Mouse (Mus musculus) heart, embryonic 16.5 days (tissue): ENCODE data around the gene Mocs2. TPM values are rescaled to one million over a fixed set of nuclear protein-coding genes. Genes with fewer than 3 reads are reported as not detected.
A peak's percentile ranks its signal among the peaks of the same experiment; 100 is the strongest.

Experiments used
- ATAC-seq: fragments of 200-750 bp; cut with Nextera tagmentation; replicated peaks from 2 replicates; pipeline ENCODE4 v1.8.0; 2017; ENCODE audit warnings: moderate number of reproducible peaks; ENCODE audit not compliant: insufficient read depth, low FRiP score; ENCODE audit errors: extremely low read depth
- H3K27ac ChIP-seq: fragments of 300-500 bp; sonication (generic); 2 replicates; pipeline ENCODE4 v1.5.1; 2014; ENCODE audit warnings: mild to moderate bottlenecking, low read length, control low read depth, moderate library complexity
- H3K27me3 ChIP-seq: fragments of 300-500 bp; sonication (generic); 2 replicates; pipeline ENCODE4 v1.6.1; 2014; ENCODE audit warnings: low read length, mixed read lengths; ENCODE audit not compliant: control insufficient read depth, insufficient read depth
- H3K36me3 ChIP-seq: fragments of 300-500 bp; sonication (generic); 2 replicates; pipeline ENCODE4 v1.6.1; 2014; ENCODE audit not compliant: control insufficient read depth, insufficient read depth
- H3K4me1 ChIP-seq: fragments of 300-500 bp; sonication (generic); 2 replicates; pipeline ENCODE4 v1.6.1; 2014; ENCODE audit warnings: low read length, mixed read lengths; ENCODE audit not compliant: control insufficient read depth, insufficient read depth
- H3K4me2 ChIP-seq: fragments of 300-500 bp; sonication (generic); 2 replicates; pipeline ENCODE4 v1.6.1; 2014; ENCODE audit warnings: low read depth, mild to moderate bottlenecking, control low read depth, low read length
- H3K4me3 ChIP-seq: fragments of 300-500 bp; sonication (generic); 2 replicates; pipeline ENCODE4 v1.5.1; 2014; ENCODE audit warnings: mild to moderate bottlenecking, control low read depth, low read length
- H3K9ac ChIP-seq: fragments of 300-500 bp; sonication (generic); 2 replicates; pipeline ENCODE4 v1.6.1; 2014; ENCODE audit warnings: low read length, control low read depth
- H3K9me3 ChIP-seq: fragments of 300-500 bp; sonication (generic); replicated peaks from 2 replicates; pipeline ENCODE4 v1.6.1; 2016; ENCODE audit warnings: low read length; ENCODE audit not compliant: control insufficient read depth
- WGBS: fragments of 180-500 bp; shearing (Covaris S2); extraction: QIAGEN DNeasy Blood & Tissue Kit; methylation state at CpG from one replicate; pipeline ENCODE4 v1.1.7; 2014; 5-methylcytosine and 5-hydroxymethylcytosine counted together
- polyA plus RNA-seq: library from polyadenylated mRNA; unstranded; fragments of >200 nt; fragmentation: Nextera tagmentation; extraction: Ambion mirVana; gene quantifications from 2 replicates; pipeline ENCODE4 v1.2.1, GENCODE M21; 2015

The Mocs2 gene
- 65.5 and 69.3 TPM in 2 replicates for polyA plus RNA-seq

GRCm38 (mm10) chr13:114817751-114818360 is at the start of gene Mocs2:
TSS of gene Mocs2 (plus strand) at chr13:114818236.
- ATAC-seq, result peak; percentile 95
- H3K27me3 ChIP-seq, result no peaks in the 10 kb centered on the region
- WGBS, result under 1% methylated on average over 39 of the region's 39 CpGs

DNA sequence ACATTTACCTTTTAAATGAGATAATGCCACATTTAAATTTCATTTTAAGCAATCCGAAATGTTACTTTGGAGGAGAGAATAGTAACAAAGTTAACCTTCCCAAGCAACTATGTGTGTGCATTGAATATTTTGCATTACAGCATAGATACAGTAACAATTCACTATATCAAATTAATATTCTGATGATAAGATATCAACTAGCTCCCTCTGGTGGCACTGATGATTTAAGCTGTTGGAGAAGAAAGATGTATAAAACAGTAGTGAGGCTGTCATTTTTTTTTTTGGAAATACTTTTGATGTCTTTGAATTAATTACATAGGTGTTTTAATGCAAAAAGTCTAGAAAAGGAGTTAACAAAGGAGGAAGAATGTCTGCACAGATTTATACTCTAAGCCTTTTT is 26.5 kb upstream of the Mocs2 start:
- no peaks in the 10 kb centered on the region for H3K4me1 ChIP-seq
- 85% methylated on average over 1 of the region's 1 CpGs for WGBS
- H3K4me3 ChIP-seq, result no peak overlapping the region
- no peak overlapping the region for H3K4me2 ChIP-seq
- no peak overlapping the region for H3K27ac ChIP-seq
- no peak for ATAC-seq
- no peak overlapping the region for H3K9ac ChIP-seq
- H3K36me3 ChIP-seq, result no peaks in the 10 kb centered on the region
- H3K27me3 ChIP-seq, result no peaks in the 10 kb centered on the region
- no peaks in the 10 kb centered on the region for H3K9me3 ChIP-seq

More at GRCm38 (mm10) chr13:114817751-114818360, at the start of gene Mocs2:
- Histone ChIP-seq H3K27ac (no peak within 1 kb of the TSS), H3K4me2 (peak within 1 kb of the TSS; percentile 96), H3K9ac (peak within 1 kb of the TSS; percentile 76), H3K4me1 (peaks cover 12% of the 10 kb centered on the region), H3K36me3 (peaks cover 4% of the 10 kb centered on the region; the same call in 1 of the 2 replicates), H3K4me3 (peak within 1 kb of the TSS; percentile 85), H3K9me3 (no peaks in the 10 kb centered on the region)

DNA sequence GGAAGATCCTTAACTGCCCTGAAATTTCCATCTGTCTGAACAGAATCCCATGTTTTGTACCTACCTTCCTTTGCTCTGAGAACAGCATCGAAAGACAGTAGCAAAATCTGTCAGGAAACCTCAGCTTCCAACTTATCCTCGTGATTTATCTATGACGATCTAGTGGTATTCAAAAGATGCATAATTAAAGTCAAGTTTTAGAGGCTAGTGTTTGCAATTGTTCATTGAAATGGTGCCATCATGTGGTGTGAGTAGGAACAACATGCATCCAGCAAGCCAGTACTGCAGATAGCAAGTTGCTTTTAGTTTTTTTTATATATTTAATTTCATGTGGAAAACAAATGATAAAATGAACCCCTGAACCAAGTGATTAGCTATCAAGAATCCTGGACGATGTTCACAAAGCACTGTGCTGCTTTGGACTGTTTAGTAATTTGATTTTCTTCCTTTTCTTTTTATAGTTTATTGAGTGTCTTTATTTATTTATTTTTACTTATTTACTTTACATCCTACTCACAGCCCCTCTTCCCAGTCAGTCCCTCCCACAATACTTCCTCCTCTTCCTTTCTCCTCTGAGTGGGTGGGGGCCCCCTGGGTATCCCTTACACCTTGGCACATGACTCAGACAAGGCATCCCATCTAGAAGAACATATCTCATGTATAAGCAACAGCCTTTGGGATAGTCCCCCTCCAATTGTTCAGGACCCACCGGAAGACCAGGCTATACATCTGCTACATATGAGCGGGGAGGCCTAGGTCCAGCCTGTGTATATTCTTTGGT is 24.6 kb upstream of the Mocs2 start:
- no peak overlapping the region for H3K27ac ChIP-seq
- no peak overlapping the region for H3K4me3 ChIP-seq
- no peaks in the 10 kb centered on the region for H3K9me3 ChIP-seq
- no peaks in the 10 kb centered on the region for H3K36me3 ChIP-seq
- H3K4me1 ChIP-seq, result no peaks in the 10 kb centered on the region
- H3K9ac ChIP-seq, result no peak overlapping the region
- no peak overlapping the region for H3K4me2 ChIP-seq
- no peaks in the 10 kb centered on the region for H3K27me3 ChIP-seq
- no peak for ATAC-seq
- 35% methylated on average over 6 of the region's 6 CpGs for WGBS

GRCm38 (mm10) chr13:114801857-114802256 is 16.2 kb upstream of the Mocs2 start:
- H3K27me3 ChIP-seq, result no peaks in the 10 kb centered on the region
- ATAC-seq, result no peak
- no peak overlapping the region for H3K4me3 ChIP-seq
- H3K27ac ChIP-seq, result no peak overlapping the region
- no peaks in the 10 kb centered on the region for H3K4me1 ChIP-seq
- H3K36me3 ChIP-seq, result no peaks in the 10 kb centered on the region
- H3K4me2 ChIP-seq, result no peak overlapping the region
- 80% methylated on average over 3 of the region's 3 CpGs for WGBS
- H3K9ac ChIP-seq, result no peak overlapping the region
- H3K9me3 ChIP-seq, result no peaks in the 10 kb centered on the region

DNA sequence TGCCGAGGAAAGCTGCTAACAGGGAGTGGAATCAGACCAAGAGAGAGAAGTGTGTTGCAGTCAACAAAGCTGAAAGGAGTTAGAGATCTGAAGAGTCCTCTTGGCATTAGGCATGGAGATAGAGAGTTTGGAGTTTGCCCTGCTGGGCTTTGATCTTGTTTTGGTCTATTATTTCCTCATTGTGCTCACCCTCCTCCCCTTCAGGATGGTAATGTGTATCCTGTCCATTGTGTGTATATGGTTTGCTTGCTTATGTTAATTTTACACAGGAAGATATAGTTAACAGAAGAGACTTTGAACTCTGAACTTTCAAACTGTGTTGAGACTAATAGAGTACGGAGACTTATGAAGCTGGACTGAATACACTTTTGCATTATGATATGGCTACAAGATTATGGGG is 15.1 kb upstream of the Mocs2 start:
- H3K4me1 ChIP-seq, result no peaks in the 10 kb centered on the region
- ATAC-seq, result no peak
- H3K4me3 ChIP-seq, result no peak overlapping the region
- no peaks in the 10 kb centered on the region for H3K9me3 ChIP-seq
- no peak overlapping the region for H3K27ac ChIP-seq
- 82% methylated on average over 2 of the region's 2 CpGs for WGBS
- no peak overlapping the region for H3K4me2 ChIP-seq
- H3K9ac ChIP-seq, result no peak overlapping the region
- H3K27me3 ChIP-seq, result no peaks in the 10 kb centered on the region
- H3K36me3 ChIP-seq, result no peaks in the 10 kb centered on the region

GRCm38 (mm10) chr13:114809624-114810210 is 8.3 kb upstream of the Mocs2 start:
- no peaks in the 10 kb centered on the region for H3K4me1 ChIP-seq
- no peak overlapping the region for H3K27ac ChIP-seq
- H3K36me3 ChIP-seq, result no peaks in the 10 kb centered on the region
- WGBS, result 52% methylated on average over 5 of the region's 5 CpGs
- no peaks in the 10 kb centered on the region for H3K9me3 ChIP-seq
- no peak for ATAC-seq
- H3K27me3 ChIP-seq, result no peaks in the 10 kb centered on the region
- H3K9ac ChIP-seq, result no peak overlapping the region
- H3K4me2 ChIP-seq, result no peak overlapping the region
- no peak overlapping the region for H3K4me3 ChIP-seq

DNA sequence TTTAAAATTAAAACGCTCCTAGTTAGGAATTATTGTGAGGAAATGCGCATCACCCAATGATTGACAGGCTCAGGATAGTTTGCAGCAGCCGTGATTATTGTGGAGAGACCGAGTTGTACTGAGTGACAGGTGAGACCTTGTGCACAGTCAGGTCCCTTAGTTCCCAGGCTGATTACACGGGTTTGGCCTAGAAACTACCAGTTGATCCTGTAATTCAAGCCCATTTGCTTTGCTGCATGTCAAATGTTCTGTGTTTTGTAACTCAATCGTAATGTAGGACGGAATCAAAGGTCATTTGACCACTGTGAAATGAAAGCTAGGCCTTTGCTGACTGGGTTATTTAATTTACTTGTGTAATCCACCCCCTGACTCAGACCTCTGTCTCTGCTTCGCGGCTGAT is 477 bp downstream of the Mocs2 start:
- WGBS, result 25% methylated on average over 9 of the region's 9 CpGs
- Histone ChIP-seq H3K27me3 (no peaks in the 10 kb centered on the region), H3K4me1 (peaks cover 12% of the 10 kb centered on the region), H3K4me2 (peak overlapping the region; percentile 96), H3K9ac (peak overlapping the region; percentile 76), H3K36me3 (peaks cover 4% of the 10 kb centered on the region; the same call in 1 of the 2 replicates), H3K27ac (no peak overlapping the region), H3K4me3 (peak overlapping the region; percentile 85), H3K9me3 (no peaks in the 10 kb centered on the region)
- ATAC-seq, result 0 out of 2 replicates have a peak, but pooled peaks have one; percentile 42

- H3K36me3 ChIP-seq, result peaks cover 7% of the 10 kb centered on the region; the same call in 1 of the 2 replicates
- no peaks in the 10 kb centered on the region for H3K9me3 ChIP-seq
- no peak for ATAC-seq
- no peak overlapping the region for H3K4me3 ChIP-seq
- H3K4me2 ChIP-seq, result no peak overlapping the region
- 96% methylated on average over 2 of the region's 2 CpGs for WGBS
- H3K27ac ChIP-seq, result no peak overlapping the region
- H3K27me3 ChIP-seq, result no peaks in the 10 kb centered on the region
- H3K4me1 ChIP-seq, result peaks cover 11% of the 10 kb centered on the region
- H3K9ac ChIP-seq, result no peak overlapping the region
Observed at GRCm38 (mm10) chr13:114822871-114823270, 4.8 kb downstream of the Mocs2 start.

DNA sequence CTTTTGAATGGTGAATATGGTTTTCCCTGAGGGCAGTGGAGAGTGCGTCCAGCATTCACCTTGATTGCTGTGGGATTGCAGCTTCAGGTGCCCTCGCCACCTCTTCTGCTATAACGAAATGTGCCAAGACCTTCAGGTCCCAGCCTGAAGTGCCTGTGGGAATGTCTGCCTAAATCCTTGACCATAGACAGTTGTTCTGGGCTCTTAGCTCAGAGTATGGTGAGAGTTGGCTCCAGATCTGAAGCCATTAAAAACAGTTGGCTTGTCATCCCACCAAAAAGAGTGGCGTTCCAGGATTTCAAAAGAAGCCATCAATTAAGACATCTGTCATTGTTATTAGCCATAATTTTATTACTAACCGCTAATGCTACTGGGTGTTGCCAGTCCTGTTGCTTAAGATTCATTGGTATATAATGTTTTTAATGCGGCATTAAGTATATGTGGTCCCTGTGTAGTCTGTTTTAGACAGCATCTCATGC is 7.4 kb downstream of the Mocs2 start:
- ATAC-seq, result no peak
- Histone ChIP-seq H3K4me3 (no peak overlapping the region), H3K4me2 (no peak overlapping the region), H3K9ac (no peak overlapping the region), H3K4me1 (0 out of 2 replicates have a peak, but pooled peaks cover 2% of the 10 kb centered on the region), H3K27me3 (no peaks in the 10 kb centered on the region), H3K9me3 (no peaks in the 10 kb centered on the region), H3K27ac (no peak overlapping the region), H3K36me3 (peaks cover 16% of the 10 kb centered on the region)
- 96% methylated on average over 6 of the region's 6 CpGs for WGBS
